Mouse (Mus musculus) heart, postnatal 0 days (tissue): ENCODE data around the gene Yod1. TPM values are rescaled to one million over a fixed set of nuclear protein-coding genes. Genes with fewer than 3 reads are reported as not detected.
A peak's percentile ranks its signal among the peaks of the same experiment; 100 is the strongest.

Source experiments
- ATAC-seq: fragments of 200-750 bp; cut with Nextera tagmentation; 2 replicates; pipeline ENCODE4 v1.8.0; 2017; ENCODE audit warnings: low read depth, moderate number of reproducible peaks, moderate library complexity; ENCODE audit not compliant: insufficient read depth
- DNase-seq: peaks from one replicate; pipeline ENCODE4 v3.0.0-alpha.2; 2016; ENCODE audit warnings: low spot score
- H3K27ac ChIP-seq: fragments of 300-500 bp; sonication (generic); 2 replicates; pipeline ENCODE4 v1.5.1; 2014; ENCODE audit warnings: low read depth, mild to moderate bottlenecking
- H3K27me3 ChIP-seq: fragments of 300-500 bp; sonication (generic); 2 replicates; pipeline ENCODE4 v1.6.1; 2014; ENCODE audit warnings: low read length, mixed read lengths; ENCODE audit not compliant: control insufficient read depth, insufficient read depth
- H3K36me3 ChIP-seq: fragments of 300-500 bp; sonication (generic); replicated peaks from 2 replicates; pipeline ENCODE4 v1.6.1; 2014; ENCODE audit warnings: low read length, mixed read lengths; ENCODE audit not compliant: control insufficient read depth, insufficient read depth
- H3K4me1 ChIP-seq: fragments of 300-500 bp; sonication (generic); 2 replicates; pipeline ENCODE4 v1.6.1; 2014; ENCODE audit warnings: antibody characterized with exemption; ENCODE audit not compliant: control insufficient read depth, insufficient read depth
- H3K4me2 ChIP-seq: fragments of 300-500 bp; sonication (generic); 2 replicates; pipeline ENCODE4 v1.6.1; 2014; ENCODE audit warnings: low read depth, mild to moderate bottlenecking, low read length, moderate library complexity
- H3K4me3 ChIP-seq: fragments of 300-500 bp; sonication (generic); 2 replicates; pipeline ENCODE4 v1.5.1; 2014; ENCODE audit warnings: low read depth, low read length
- H3K9ac ChIP-seq: fragments of 300-500 bp; sonication (generic); replicated peaks from 2 replicates; pipeline ENCODE4 v1.6.1; 2014; ENCODE audit warnings: low read depth, low read length, mixed read lengths
- H3K9me3 ChIP-seq: fragments of 300-500 bp; sonication (generic); replicated peaks from 2 replicates; pipeline ENCODE4 v1.6.1; 2016; ENCODE audit warnings: low read length; ENCODE audit not compliant: control insufficient read depth
- CTCF ChIP-seq: IDR thresholded peaks from 2 replicates; pipeline ENCODE4 v1.5.1; 2016; ENCODE audit warnings: antibody characterized with exemption, control low read depth, low read depth
- EP300 ChIP-seq: IDR thresholded peaks from 2 replicates; pipeline ENCODE4 v1.6.1; 2016; ENCODE audit warnings: antibody characterized with exemption, low read depth
- WGBS: fragments of 180-500 bp; shearing (Covaris S2); extraction: QIAGEN DNeasy Blood & Tissue Kit; methylation state at CpG from one replicate; pipeline ENCODE4 v1.1.7; 2014; 5-methylcytosine and 5-hydroxymethylcytosine counted together
- polyA plus RNA-seq: library from polyadenylated mRNA; unstranded; fragments of >200 nt; fragmentation: Nextera tagmentation; extraction: Ambion mirVana; gene quantifications from 2 replicates; pipeline ENCODE4 v1.2.1, GENCODE M21; 2015
- total RNA-seq: library from RNA; depleted of rRNA; stranded (reverse); fragments of >200 nt; gene quantifications from 2 replicates; pipeline ENCODE4 v1.2.3, GENCODE M21; 2014; ENCODE audit warnings: low replicate concordance

Gene Yod1
- total and polyA plus RNA-seq, 2 experiments from 2014 or later: 4.9 to 6.4 TPM

DNA sequence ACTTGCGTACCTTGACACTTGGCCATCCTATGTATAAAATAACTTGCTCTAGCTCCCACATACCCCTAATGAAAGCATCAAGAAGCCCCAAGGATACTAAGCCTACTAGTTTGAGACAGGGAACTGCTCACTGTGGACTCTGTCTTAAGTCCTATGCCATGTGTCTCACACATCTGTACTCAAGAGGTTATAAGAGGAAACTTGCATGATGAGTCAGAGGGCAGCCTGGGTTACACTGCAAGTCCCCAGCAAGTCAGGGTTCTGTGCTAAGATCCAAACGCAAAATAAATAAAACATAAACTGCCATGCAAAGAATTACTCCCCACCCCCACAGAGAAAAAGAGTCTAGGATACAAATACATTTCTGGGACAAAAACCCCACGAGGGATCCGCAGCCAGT is 3.1 kb upstream of the Yod1 start:
- WGBS: 79% methylated on average over 4 of the region's 4 CpGs
- DNase-seq (no peak), ATAC-seq (no peak)
- Histone ChIP-seq H3K4me3 (no peak overlapping the region), H3K27me3 (no peaks in the 10 kb centered on the region), H3K9me3 (no peaks in the 10 kb centered on the region), H3K4me2 (no peak overlapping the region), H3K27ac (no peak overlapping the region), H3K36me3 (peaks cover 8% of the 10 kb centered on the region; the same call in 1 of the 2 replicates), H3K4me1 (peaks cover 8% of the 10 kb centered on the region; the same call in 1 of the 2 replicates), H3K9ac (no peak overlapping the region)
- no peak for TF ChIP-seq CTCF
- TF ChIP-seq EP300: no peak

DNA sequence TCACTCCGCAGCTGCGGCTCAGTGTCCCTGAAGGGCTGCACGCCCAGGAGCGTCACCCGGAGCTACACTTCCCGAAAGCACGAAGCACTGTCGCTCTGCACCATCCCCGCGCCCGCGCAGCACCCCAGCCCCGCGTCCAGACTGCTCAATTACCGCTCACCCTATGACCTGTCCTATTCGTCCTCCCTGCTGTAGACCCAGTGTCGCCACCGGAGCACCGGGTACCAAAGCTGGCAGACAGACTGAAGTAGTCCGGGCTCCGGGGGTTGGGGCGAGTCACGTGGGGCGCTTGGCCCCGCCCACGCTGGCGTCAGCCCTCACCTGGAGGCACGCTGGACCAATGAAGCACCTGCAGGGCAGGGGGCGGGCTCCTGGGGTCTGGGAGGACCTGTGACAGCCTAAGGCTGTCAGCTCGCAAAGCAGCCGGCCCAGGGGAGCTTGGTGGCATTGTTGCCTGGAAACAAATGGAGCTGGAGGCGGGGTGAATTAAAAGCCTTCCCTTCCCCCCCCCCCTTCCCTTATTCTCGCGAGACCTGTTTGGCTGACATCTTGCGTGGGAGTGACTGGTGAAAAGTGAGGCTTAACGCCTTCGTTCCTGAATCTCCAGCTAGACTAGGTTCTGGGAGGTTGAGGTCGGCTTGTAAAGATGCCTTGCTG is 1.4 kb upstream of the Yod1 start, which contains the start of gene Gm29427:
Gene Gm29427, minus strand, starts transcription at position 239 of the 657 bp plus-strand sequence.
- peak within 1 kb of the TSS; percentile 88 for H3K27ac ChIP-seq
- H3K27me3 ChIP-seq: no peaks in the 10 kb centered on the region
- peaks cover 8% of the 10 kb centered on the region for H3K36me3 ChIP-seq
- peak; percentile 85 for ATAC-seq
- H3K4me2 ChIP-seq: peak within 1 kb of the TSS; percentile 96
- peak within 1 kb of the TSS; percentile 65 for H3K4me3 ChIP-seq
- TF ChIP-seq CTCF: peak; percentile 7; the same call in 1 of the 2 replicates
- peak; percentile 19; the same call in 1 of the 2 replicates for TF ChIP-seq EP300
- H3K9me3 ChIP-seq: no peaks in the 10 kb centered on the region
- peak; percentile 90 for DNase-seq
- under 1% methylated on average over 38 of the region's 38 CpGs for WGBS
- peaks cover 4% of the 10 kb centered on the region; the same call in 1 of the 2 replicates for H3K4me1 ChIP-seq
- H3K9ac ChIP-seq: peak within 1 kb of the TSS; percentile 76

DNA sequence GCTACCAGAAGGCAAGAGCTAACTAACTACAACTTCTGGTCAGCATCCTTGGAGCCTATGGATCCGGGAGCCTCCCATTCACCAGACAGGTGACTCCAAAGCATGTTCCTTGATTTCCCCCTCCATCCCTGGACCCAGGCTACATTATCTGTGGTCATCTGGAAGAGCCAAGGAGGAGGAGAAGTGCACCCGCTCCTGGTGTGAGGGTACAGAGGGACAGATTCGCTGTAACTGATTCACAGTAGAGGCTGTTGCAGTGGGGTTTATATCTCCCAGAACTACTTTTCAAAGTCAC is 962 bp upstream of the Yod1 start:
- ATAC-seq: no peak
- 3% methylated on average over 3 of the region's 3 CpGs for WGBS

DNA sequence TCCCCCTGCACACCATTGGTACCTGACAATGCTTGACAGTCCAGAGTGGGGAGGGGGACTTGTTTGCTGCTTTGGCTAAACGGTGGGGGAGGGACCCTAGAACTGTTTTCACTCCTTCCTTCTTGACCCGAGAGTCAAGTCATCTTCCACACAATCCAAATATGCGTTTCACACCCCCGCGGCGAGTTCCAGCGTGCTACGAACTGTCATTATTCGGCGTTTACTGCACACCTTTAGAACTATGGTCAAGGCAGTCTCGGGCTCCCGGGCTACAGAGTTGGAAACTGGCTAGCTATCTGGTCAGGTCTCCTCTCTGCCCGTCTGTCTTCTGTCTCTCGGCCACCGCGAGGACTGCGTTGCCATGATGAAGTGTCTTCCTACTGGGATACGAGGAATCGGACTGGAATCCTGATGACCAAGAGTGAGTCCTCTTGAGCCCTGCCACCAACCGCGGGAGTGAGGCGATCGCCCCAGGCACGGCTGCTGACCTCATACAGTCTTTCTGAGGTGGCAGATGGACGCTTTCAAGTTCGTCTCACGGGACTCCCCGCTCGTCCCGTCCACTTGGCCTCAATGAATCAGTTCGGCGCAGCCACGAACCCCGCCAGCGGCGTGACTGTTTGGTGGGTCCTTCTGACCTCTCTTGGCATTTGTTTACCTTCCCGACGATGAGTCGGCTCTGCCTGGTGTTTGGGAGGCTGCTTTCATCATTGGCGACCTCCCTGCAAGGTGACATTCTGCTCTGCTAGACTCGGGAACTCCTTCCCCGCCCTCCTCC is 425 bp upstream of the Yod1 start:
- under 1% methylated on average over 42 of the region's 42 CpGs for WGBS

More for the DNA sequence above, 962 bp upstream of the Yod1 start:
- Histone ChIP-seq H3K4me2 (peak overlapping the region; percentile 96), H3K4me3 (peak overlapping the region; percentile 65), H3K9me3 (no peaks in the 10 kb centered on the region), H3K9ac (peak overlapping the region; percentile 76), H3K27me3 (no peaks in the 10 kb centered on the region), H3K36me3 (peaks cover 12% of the 10 kb centered on the region), H3K27ac (peak overlapping the region; percentile 88), H3K4me1 (peaks cover 3% of the 10 kb centered on the region; the same call in 1 of the 2 replicates)
- no peak for TF ChIP-seq CTCF
- peak; percentile 9; the same call in 1 of the 2 replicates for TF ChIP-seq EP300
- DNase-seq: no peak

DNA sequence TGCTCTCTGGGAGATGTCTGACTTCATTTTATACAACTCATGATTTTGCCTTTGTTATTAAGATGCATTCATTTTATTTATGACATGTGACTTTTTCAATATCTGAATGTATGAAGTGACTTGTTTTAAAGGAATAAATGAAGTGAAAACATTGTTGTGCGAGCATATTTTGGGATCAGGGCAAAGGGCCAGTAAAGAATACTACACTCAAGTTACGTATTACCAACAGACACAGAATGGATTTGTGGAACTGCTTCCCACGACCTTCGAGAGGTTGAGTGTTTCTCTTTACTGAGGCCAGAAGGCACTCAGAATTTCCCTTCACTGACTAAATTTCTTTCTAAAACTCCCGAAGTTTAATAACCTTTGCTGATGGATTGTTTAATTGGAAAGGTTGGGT is 7.1 kb downstream of the Yod1 start:
- Histone ChIP-seq H3K36me3 (peaks cover 8% of the 10 kb centered on the region), H3K27me3 (no peaks in the 10 kb centered on the region), H3K9ac (no peak overlapping the region), H3K9me3 (no peaks in the 10 kb centered on the region), H3K4me3 (no peak overlapping the region), H3K4me2 (no peak overlapping the region), H3K4me1 (no peaks in the 10 kb centered on the region), H3K27ac (no peak overlapping the region)
- 84% methylated on average over 5 of the region's 5 CpGs for WGBS
- TF ChIP-seq CTCF (no peak), EP300 (no peak)
- ATAC-seq (no peak), DNase-seq (no peak)

More for the DNA sequence above, 425 bp upstream of the Yod1 start:
- Histone ChIP-seq H3K9ac (peak overlapping the region; percentile 76), H3K4me2 (peak overlapping the region; percentile 96), H3K9me3 (no peaks in the 10 kb centered on the region), H3K4me3 (peak overlapping the region; percentile 65), H3K4me1 (peaks cover 3% of the 10 kb centered on the region; the same call in 1 of the 2 replicates), H3K36me3 (peaks cover 10% of the 10 kb centered on the region), H3K27ac (peak overlapping the region; percentile 88), H3K27me3 (no peaks in the 10 kb centered on the region)
- peak; percentile 32 for DNase-seq
- peak; percentile 14 for ATAC-seq
- TF ChIP-seq EP300 (no peak; the same call in 1 of the 2 replicates), CTCF (no peak)
